Mouse (Mus musculus) myocyte (in vitro differentiated cells): ENCODE measurements at regions not wholly inside any gene's neighbourhood (a gene's known extent, or its start where the extent isn't known, plus 50 kb on each side); places are given as distances from the start of the nearest gene placed in this dataset.

ENCODE experiments used
- CEBPB ChIP-seq: IDR thresholded peaks from 2 replicates; pipeline ENCODE4 v1.6.1; 2011; ENCODE audit warnings: mild to moderate bottlenecking, moderate library complexity; ENCODE audit not compliant: poor library complexity, insufficient read depth, severe bottlenecking
- E2F4 ChIP-seq: IDR thresholded peaks from one replicate; pipeline ENCODE4 v1.6.1; 2011; ENCODE audit warnings: mild to moderate bottlenecking, control low read depth, moderate library complexity; ENCODE audit not compliant: insufficient read depth
- MAX ChIP-seq: IDR thresholded peaks from one replicate; pipeline ENCODE4 v1.6.1; 2011; ENCODE audit warnings: low read depth, mild to moderate bottlenecking, control low read depth
- MYOD1 ChIP-seq, 3 experiments: IDR thresholded peaks; one replicate each; pipeline ENCODE4 v1.6.1; 2011; ENCODE audit warnings: control low read depth in 2 of 3, low read depth in 2 of 3, mild to moderate bottlenecking in 2 of 3, moderate library complexity in 1 of 3; ENCODE audit not compliant: insufficient read length in 2 of 3, control insufficient read depth in 1 of 3
- POLR2A ChIP-seq: IDR thresholded peaks from one replicate; pipeline ENCODE4 v1.6.1; 2011; ENCODE audit warnings: low read depth, mild to moderate bottlenecking, control low read depth, moderate library complexity; ENCODE audit not compliant: insufficient read length
- POLR2AphosphoS2 ChIP-seq: IDR thresholded peaks from one replicate; pipeline ENCODE4 v1.6.1; 2011; ENCODE audit warnings: low read depth, control low read depth; ENCODE audit not compliant: insufficient read length
- TCF12 ChIP-seq: IDR thresholded peaks from one replicate; pipeline ENCODE4 v1.6.1; 2011; ENCODE audit warnings: mild to moderate bottlenecking, control low read depth; ENCODE audit not compliant: poor library complexity, insufficient read depth, severe bottlenecking

DNA sequence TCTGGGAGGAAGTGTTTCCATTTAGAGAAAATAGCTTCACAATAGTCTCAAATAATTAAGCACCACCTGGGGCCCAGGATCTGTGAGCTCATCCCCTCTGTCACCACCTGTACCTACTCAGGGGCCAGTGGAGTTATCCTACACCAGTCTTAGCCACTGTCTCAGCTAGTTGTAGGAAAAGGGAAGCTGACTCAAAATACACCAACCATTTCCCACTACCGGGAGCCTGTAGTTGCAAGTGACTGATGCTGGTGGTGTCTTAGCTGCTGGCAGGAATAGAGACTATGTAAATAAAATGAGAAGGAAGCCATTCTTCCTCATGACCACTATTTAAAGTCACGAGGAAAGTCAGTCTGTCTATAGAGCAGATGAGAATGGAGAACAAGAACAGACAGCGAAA is 105.3 kb downstream of the Wscd1 start:
- TF ChIP-seq POLR2A = no peak
- no peak for TF ChIP-seq E2F4
- TF ChIP-seq POLR2AphosphoS2 = no peak
- TF ChIP-seq MAX = no peak
- no peak for TF ChIP-seq TCF12
- TF ChIP-seq CEBPB = no peak
- no peak for TF ChIP-seq MYOD1 (IDR thresholded peaks at IDR 0.05; ENCODE audit: control insufficient read depth in 1 of 3, insufficient read length in 2 of 3, low read depth in 2 of 3)
